Mouse (Mus musculus): ENCODE measurements at regions not wholly inside any gene's neighbourhood (a gene's known extent, or its start where the extent isn't known, plus 50 kb on each side); places are given as distances from the start of the nearest gene placed in this dataset.

DNA sequence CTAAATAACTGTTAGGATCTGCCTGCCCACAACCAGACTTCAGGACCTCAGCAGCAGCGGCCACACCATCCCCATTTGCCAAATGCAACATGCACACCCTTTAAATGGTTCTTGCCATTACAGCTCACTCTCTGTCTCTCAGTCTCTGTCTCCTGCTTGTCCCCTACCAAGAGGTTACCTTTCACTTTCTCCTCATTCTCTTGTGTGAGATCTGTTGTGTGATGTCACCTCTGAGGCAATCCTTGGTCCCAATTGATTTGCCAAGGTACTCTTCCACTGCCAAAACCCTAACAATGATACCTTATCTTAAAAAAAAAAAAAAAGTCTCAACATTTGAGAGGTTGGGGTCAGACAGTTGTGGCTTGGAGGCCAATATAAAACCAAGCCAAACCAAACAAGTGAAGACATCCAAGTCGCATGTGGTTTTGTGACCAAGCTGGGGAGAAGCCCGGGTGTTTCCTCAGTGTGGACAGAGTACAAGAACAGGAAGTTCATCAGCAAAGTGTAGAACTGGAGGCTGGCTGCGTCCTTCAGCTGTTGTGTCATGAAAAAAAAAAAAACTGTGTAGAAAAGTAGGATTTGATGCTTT, 464.2 kb downstream of the Slc4a3 start:
- no peaks in the 10 kb centered on the region for H3K27me3 ChIP-seq (ENCODE audit: control insufficient read depth, insufficient read depth, low read length)
- no peak for DNase-seq (ENCODE audit: low read depth in 1 of 2, low spot score in 2 of 2)
- H3K4me3 ChIP-seq (ENCODE audit: extremely low read depth, insufficient read depth, insufficient read length), result no peak overlapping the region
- WGBS, result 25% methylated on average over 4 of the region's 4 CpGs
- no peak for TF ChIP-seq CTCF (IDR thresholded peaks at IDR 0.05; ENCODE audit: extremely low read depth, insufficient read depth, insufficient read length, insufficient replicate concordance)
- TF ChIP-seq POLR2A (IDR thresholded peaks at IDR 0.05; ENCODE audit: low read depth, low read length), result no peak
- H3K4me1 ChIP-seq (ENCODE audit: control insufficient read depth, insufficient read depth, insufficient read length), result no peaks in the 10 kb centered on the region
- no peak overlapping the region for H3K27ac ChIP-seq (ENCODE audit: insufficient read depth, low read length)
- no peaks in the 10 kb centered on the region for H3K36me3 ChIP-seq (ENCODE audit: control insufficient read depth, insufficient read depth, low read length)

DNA sequence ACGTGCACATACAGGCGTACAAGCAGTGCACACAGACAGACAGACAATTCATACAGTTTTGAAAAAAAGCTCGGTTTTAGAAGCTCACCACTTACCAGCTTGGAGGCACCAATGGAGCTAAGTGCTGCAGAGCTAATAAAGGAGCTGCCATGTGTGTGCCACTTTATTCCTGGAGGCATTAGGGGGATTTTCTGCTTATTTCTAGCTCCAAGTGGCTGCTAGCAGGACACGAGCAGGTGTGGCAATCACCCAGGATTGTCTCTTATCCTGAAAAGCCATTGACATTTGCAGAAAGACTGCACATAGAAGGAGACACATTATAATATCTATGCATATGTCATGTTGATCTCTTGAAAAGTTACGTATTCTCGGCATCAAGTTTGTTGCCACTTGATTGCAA, 472.5 kb downstream of the Slc4a3 start:
- no peak for TF ChIP-seq CTCF (IDR thresholded peaks at IDR 0.05; ENCODE audit: extremely low read depth, insufficient read depth, insufficient read length, insufficient replicate concordance)
- TF ChIP-seq POLR2A (IDR thresholded peaks at IDR 0.05; ENCODE audit: low read depth, low read length), result no peak
- WGBS, result 84% methylated on average over 6 of the region's 6 CpGs
- no peaks in the 10 kb centered on the region for H3K36me3 ChIP-seq (ENCODE audit: control insufficient read depth, insufficient read depth, low read length)

DNA sequence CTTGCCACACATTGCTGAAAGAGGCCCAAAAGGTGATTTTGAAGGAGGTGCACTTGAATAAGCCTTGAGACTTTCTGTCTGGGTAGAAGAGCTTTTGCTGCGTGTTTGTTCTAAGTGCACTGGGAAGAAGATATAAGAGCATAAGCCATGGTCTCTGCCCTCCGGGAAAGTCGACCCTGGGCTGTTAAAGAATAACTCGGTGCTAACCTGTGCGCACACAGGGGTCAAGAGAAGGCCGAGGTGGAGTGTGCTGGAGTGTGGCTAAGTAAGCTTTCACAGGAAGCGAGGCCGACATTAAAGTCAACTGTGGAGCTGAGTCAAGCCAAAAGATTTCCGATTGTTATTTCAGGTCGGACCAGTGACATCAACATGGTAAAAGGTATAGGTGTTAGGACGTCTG, 473.0 kb downstream of the Slc4a3 start:
- H3K4me3 ChIP-seq (ENCODE audit: extremely low read depth, insufficient read depth, insufficient read length), result no peak overlapping the region
- WGBS, result 86% methylated on average over 11 of the region's 11 CpGs
- DNase-seq (ENCODE audit: low read depth in 1 of 2, low spot score in 2 of 2), result no peak
- H3K36me3 ChIP-seq (ENCODE audit: control insufficient read depth, insufficient read depth, low read length), result no peaks in the 10 kb centered on the region
- no peaks in the 10 kb centered on the region for H3K27me3 ChIP-seq (ENCODE audit: control insufficient read depth, insufficient read depth, low read length)
- H3K4me1 ChIP-seq (ENCODE audit: control insufficient read depth, insufficient read depth, insufficient read length), result no peaks in the 10 kb centered on the region
- TF ChIP-seq POLR2A (IDR thresholded peaks at IDR 0.05; ENCODE audit: low read depth, low read length) (no peak), CTCF (IDR thresholded peaks at IDR 0.05; ENCODE audit: extremely low read depth, insufficient read depth, insufficient read length, insufficient replicate concordance) (no peak)
- no peak overlapping the region for H3K27ac ChIP-seq (ENCODE audit: insufficient read depth, low read length)

More for the DNA sequence above, 472.5 kb downstream of the Slc4a3 start:
- no peaks in the 10 kb centered on the region for H3K27me3 ChIP-seq (ENCODE audit: control insufficient read depth, insufficient read depth, low read length)
- no peaks in the 10 kb centered on the region for H3K4me1 ChIP-seq (ENCODE audit: control insufficient read depth, insufficient read depth, insufficient read length)
- no peak overlapping the region for H3K27ac ChIP-seq (ENCODE audit: insufficient read depth, low read length)
- no peak for DNase-seq (ENCODE audit: low read depth in 1 of 2, low spot score in 2 of 2)
- H3K4me3 ChIP-seq (ENCODE audit: extremely low read depth, insufficient read depth, insufficient read length), result no peak overlapping the region

DNA sequence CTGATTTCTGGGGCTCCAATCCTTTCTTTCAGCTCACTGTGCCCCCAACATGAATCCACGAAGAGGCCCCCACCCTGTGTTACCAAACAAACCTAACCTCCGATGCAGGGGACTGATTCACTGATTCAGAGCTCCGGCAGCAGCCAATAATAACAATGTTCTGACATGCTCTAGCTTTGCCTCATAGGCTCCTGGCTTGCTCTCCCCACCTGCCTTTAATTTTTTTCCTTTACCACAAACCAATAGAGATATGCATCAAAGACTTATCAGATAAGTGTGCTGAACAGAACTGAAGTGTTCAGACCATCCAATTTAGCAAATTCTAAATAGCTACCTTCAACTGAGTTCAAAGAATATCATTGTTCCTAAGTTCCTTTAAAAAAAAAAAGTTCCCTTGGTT, 478.6 kb downstream of the Slc4a3 start:
- no peak for TF ChIP-seq POLR2A (IDR thresholded peaks at IDR 0.05; ENCODE audit: low read depth, low read length)
- TF ChIP-seq CTCF (IDR thresholded peaks at IDR 0.05; ENCODE audit: extremely low read depth, insufficient read depth, insufficient read length, insufficient replicate concordance), result no peak
- no peaks in the 10 kb centered on the region for H3K27me3 ChIP-seq (ENCODE audit: control insufficient read depth, insufficient read depth, low read length)
- DNase-seq (ENCODE audit: low read depth in 1 of 2, low spot score in 2 of 2), result no peak
- 67% methylated on average over 3 of the region's 3 CpGs for WGBS
- H3K27ac ChIP-seq (ENCODE audit: insufficient read depth, low read length), result no peak overlapping the region
- H3K4me3 ChIP-seq (ENCODE audit: extremely low read depth, insufficient read depth, insufficient read length), result no peak overlapping the region
- no peaks in the 10 kb centered on the region for H3K36me3 ChIP-seq (ENCODE audit: control insufficient read depth, insufficient read depth, low read length)
- no peaks in the 10 kb centered on the region for H3K4me1 ChIP-seq (ENCODE audit: control insufficient read depth, insufficient read depth, insufficient read length)

DNA sequence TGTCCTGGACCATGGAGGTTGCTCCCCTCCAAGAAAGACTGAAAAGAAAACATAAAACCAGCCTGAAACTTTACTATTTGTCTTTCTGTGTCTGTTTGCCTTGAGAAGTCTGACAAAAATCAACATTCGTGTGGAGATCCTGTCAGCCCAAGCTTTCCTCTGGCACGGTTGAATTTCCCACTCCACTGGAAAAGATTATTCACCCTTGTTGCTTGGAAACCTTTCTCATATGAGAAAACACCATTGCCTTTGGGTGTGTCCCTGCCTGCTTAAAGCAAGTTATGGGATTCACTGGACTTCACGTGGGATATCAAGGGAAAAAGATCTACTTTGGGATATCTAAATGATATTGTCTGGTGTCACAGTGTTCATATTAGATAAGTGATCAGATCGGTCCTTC, 479.3 kb downstream of the Slc4a3 start:
- DNase-seq (ENCODE audit: low read depth in 1 of 2, low spot score in 2 of 2), result no peak
- Histone ChIP-seq H3K27ac (ENCODE audit: insufficient read depth, low read length) (no peak overlapping the region), H3K27me3 (ENCODE audit: control insufficient read depth, insufficient read depth, low read length) (no peaks in the 10 kb centered on the region), H3K36me3 (ENCODE audit: control insufficient read depth, insufficient read depth, low read length) (no peaks in the 10 kb centered on the region), H3K4me3 (ENCODE audit: extremely low read depth, insufficient read depth, insufficient read length) (no peak overlapping the region), H3K4me1 (ENCODE audit: control insufficient read depth, insufficient read depth, insufficient read length) (no peaks in the 10 kb centered on the region)
- 89% methylated on average over 4 of the region's 4 CpGs for WGBS
- TF ChIP-seq CTCF (IDR thresholded peaks at IDR 0.05; ENCODE audit: extremely low read depth, insufficient read depth, insufficient read length, insufficient replicate concordance) (no peak), POLR2A (IDR thresholded peaks at IDR 0.05; ENCODE audit: low read depth, low read length) (no peak)

DNA sequence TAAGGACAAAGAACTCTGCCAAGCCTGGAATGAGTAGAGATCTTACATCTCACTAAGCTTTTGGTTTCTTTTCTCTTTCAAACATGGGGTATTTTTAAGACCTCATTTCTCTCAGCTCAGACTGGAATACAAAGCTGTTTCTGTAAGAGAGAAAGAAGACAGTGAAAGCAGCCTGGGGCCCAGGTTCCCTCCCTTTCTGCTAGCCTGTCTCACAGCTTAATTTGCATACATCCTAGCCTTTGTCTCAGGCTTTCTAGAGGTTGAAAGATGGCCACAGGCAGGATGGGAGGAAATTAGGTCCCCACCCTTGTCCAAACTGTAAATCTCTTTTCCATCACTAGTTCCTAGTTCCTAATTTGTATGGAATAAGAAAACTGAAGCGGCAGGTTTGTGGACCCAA, 483.0 kb downstream of the Slc4a3 start:
- Histone ChIP-seq H3K4me3 (ENCODE audit: extremely low read depth, insufficient read depth, insufficient read length) (no peak overlapping the region), H3K27ac (ENCODE audit: insufficient read depth, low read length) (no peak overlapping the region), H3K36me3 (ENCODE audit: control insufficient read depth, insufficient read depth, low read length) (no peaks in the 10 kb centered on the region), H3K27me3 (ENCODE audit: control insufficient read depth, insufficient read depth, low read length) (no peaks in the 10 kb centered on the region), H3K4me1 (ENCODE audit: control insufficient read depth, insufficient read depth, insufficient read length) (no peaks in the 10 kb centered on the region)
- TF ChIP-seq POLR2A (IDR thresholded peaks at IDR 0.05; ENCODE audit: low read depth, low read length) (no peak), CTCF (IDR thresholded peaks at IDR 0.05; ENCODE audit: extremely low read depth, insufficient read depth, insufficient read length, insufficient replicate concordance) (no peak)
- no peak for DNase-seq (ENCODE audit: low read depth in 1 of 2, low spot score in 2 of 2)
- 80% methylated on average over 1 of the region's 1 CpGs for WGBS

DNA sequence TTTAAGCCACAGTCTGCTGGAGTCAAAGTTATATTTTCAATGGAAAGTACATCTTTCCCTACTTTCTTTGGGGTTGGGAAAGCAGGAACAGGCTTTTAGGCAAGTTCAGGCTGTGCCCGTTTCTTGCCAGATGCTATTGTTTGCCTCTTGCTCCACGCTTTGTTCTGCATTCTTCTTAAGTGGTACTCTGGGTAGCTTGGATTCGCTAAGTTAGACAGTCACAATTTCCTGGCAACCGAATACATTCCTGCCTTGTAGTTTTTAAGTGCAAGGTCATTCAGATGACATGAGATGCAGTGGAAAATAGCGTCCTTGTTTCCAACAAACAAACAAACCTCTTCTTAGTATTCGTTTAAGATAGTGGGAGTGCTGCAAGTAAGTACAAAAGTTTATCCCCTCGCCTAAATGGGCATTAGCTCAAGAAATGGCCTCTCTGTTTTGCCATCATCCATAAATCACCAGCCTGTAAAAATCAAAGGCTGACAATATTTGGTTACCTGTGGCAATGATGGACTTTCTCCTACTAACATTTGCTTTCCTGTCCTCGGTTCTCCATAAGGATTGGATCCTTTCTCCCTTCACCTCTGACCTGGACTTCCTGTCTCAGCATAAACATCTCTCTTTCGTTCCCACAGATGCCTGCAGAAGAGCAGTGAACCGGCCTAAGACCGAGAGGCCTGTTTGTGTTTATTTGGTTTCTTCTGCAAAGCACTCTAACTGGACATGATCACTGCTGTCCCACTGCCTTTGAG, 485.3 kb downstream of the Slc4a3 start:
- no peaks in the 10 kb centered on the region for H3K27me3 ChIP-seq (ENCODE audit: control insufficient read depth, insufficient read depth, low read length)
- no peak overlapping the region for H3K27ac ChIP-seq (ENCODE audit: insufficient read depth, low read length)
- 56% methylated on average over 11 of the region's 11 CpGs for WGBS
- no peak for DNase-seq (ENCODE audit: low read depth in 1 of 2, low spot score in 2 of 2)
- H3K36me3 ChIP-seq (ENCODE audit: control insufficient read depth, insufficient read depth, low read length), result no peaks in the 10 kb centered on the region
- TF ChIP-seq POLR2A (IDR thresholded peaks at IDR 0.05; ENCODE audit: low read depth, low read length) (no peak), CTCF (IDR thresholded peaks at IDR 0.05; ENCODE audit: extremely low read depth, insufficient read depth, insufficient read length, insufficient replicate concordance) (no peak)
- H3K4me3 ChIP-seq (ENCODE audit: extremely low read depth, insufficient read depth, insufficient read length), result no peak overlapping the region
- no peaks in the 10 kb centered on the region for H3K4me1 ChIP-seq (ENCODE audit: control insufficient read depth, insufficient read depth, insufficient read length)

Data from spleen, adult 2 months (tissue).